Mouse (Mus musculus) common myeloid progenitor, adult 5-6 weeks (primary cell): ENCODE results near the gene Caprin1. TPM values are rescaled to one million over a fixed set of nuclear protein-coding genes. Genes with fewer than 3 reads are reported as not detected.

ENCODE experiments used
- ATAC-seq: replicated peaks from 2 replicates; pipeline ENCODE4 v1.8.0; 2016; ENCODE audit warnings: low read depth, mild to moderate bottlenecking, moderate TSS enrichment, inconsistent platforms; ENCODE audit not compliant: poor library complexity, severe bottlenecking
- total RNA-seq: library from RNA; stranded (forward); fragments of 200-1000, 187-1606 nt; gene quantifications from 2 replicates; pipeline ENCODE4 v1.2.3, GENCODE M21; 2017

Caprin1 gene
- total RNA-seq, result 522 and 606 TPM in 2 replicates

DNA sequence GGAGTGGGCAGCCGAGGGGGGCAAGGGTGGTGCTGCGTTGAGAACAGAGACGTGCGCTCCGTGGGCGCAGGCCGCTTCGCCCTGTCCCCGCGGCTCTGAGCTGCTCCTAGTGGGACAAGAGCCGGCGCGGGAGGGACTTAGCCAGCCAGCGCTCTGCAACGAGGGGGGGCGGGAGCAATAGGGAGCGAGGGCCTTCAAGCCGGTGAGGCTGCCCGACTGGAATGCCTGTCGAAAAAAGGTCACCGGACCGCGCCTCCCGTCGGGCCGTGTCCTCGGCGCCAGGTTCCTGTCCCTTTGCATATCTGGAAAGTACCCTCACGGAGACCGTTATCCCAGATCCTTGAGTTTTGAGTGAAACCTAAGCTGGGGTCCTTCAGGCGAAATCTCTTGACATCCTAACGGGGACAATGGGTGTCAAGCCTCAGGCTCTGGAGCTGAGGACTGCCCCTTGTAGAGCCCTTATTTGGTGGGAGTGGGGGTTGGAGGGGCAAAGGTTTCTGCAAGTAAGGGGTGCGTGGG is at the start of gene Caprin1:
Gene Caprin1 (minus strand): TSS at position 159 of the 519 bp plus-strand sequence.
- peak; percentile 79 for ATAC-seq

- no peak for ATAC-seq
Measured at GRCm38 (mm10) chr2:103846875-103847274, 49.4 kb upstream of the Caprin1 start.

DNA sequence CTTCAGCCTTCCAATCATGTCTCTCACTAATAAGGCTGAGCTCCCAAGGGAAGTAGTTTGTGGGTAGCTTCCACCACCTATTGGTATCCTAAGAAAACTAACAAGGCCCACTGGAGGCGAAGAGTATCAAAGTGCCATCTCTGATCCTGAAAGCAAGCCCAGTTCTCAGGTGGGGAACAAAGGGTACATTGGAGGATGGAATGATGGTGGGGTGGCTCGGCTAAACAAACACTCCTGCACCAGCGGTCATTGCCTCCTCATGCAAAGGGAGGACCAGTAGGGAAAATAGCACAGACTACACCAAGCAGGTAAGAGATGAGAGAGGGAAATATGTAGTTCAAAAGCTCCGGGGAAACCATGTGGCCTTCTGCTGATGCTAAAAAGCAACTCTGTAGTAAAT is 48.8 kb upstream of the Caprin1 start:
- ATAC-seq, result no peak

DNA sequence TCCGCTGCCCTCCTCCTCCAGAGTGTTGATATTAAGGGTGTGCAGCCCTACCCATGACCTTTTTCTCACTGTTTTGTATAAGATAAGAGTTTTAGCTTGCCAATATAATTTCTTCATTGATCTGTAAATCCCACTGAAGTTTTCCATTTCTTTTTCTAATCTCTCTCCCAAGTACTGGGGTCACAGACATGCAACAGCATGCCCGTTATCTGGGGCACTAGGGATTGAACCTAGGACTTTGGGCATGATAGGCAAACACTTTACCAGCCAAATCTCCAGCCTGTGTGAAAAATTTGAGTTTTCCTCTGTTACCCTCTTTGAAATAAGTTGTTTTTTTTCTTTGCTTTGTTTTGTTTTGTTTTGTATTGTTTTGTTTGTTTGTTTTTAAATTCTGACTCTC is 46.6 kb upstream of the Caprin1 start:
- ATAC-seq, result no peak

DNA sequence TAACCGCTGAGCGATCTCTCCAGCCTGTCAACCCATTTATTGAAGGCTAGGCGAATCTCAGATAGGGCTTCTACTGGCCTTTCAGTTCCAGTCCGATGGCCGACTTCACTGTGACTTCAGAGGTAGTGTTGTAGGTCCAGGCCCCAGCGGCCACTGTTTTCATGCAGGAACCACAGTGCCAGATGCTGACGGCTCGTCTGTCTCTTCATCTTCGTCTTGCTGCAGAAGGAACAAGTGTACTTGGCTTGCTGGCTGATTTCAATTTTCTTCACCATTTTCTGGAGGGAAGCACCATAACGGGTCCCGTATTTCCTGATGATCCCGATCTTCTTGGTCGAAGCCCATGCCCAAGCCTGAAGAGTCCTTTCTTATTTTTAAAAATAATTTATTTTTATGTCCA is 45.9 kb upstream of the Caprin1 start:
- ATAC-seq, result no peak

- peak; percentile 98 for ATAC-seq
Measured at GRCm38 (mm10) chr2:103842299-103842698, 44.9 kb upstream of the Caprin1 start.

- ATAC-seq, result no peak
Measured at GRCm38 (mm10) chr2:103838483-103838882, 41.0 kb upstream of the Caprin1 start.

DNA sequence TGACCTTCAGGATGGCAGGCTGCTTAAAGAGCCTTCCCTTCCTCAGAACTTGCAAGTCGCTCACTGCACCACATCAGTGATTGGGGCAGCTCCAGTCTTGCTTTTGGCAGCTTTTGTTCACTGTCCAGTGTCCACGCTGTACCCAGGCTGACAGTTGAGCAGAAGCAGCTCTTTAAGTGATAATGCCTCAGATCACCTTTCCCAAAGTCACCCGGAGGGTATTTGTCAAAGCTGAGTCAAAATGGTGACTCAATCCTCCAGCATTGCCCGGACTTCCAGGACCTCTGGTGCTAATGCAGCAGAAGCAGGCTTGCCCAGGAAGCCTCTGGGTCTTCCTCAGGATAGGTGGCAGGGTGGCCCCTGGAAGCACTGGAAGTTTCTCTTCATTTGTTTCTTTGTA is 39.7 kb upstream of the Caprin1 start:
- ATAC-seq, result no peak

DNA sequence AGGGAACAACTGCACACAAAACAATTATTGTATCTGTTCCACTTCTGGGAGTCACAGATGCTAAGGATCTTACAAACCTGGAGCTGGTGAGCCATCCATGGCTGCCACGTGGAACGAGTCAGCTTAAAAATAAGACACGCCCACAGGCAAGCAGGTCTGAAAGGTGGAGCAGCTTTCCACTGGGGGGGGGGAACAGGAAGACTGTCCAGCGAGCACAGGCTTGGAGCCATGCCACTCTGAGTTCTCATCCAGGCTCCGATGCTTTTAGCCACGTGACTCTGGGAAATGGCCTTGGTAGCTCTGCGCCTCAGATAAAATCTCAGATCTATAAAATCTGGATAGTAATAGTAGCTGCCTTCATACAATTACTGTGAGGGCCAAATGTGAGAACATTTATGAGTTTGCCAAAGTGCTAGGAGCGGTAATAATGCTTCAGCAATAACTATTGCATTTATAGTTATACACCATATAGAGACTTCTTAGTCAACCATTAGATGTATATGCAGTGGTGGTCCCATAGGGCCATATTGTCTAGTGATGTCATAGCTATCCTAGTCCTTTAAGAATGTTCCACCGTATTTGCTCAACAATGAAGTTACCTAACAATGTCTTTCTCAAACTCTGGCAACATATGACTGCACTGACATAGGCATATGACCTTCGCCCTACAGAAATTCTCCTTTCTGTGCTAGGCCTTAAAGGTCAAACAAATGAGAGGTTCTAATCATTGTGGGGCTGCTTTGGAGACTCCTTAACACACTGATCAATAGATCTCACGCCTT is 38.4 kb upstream of the Caprin1 start:
- no peak for ATAC-seq

DNA sequence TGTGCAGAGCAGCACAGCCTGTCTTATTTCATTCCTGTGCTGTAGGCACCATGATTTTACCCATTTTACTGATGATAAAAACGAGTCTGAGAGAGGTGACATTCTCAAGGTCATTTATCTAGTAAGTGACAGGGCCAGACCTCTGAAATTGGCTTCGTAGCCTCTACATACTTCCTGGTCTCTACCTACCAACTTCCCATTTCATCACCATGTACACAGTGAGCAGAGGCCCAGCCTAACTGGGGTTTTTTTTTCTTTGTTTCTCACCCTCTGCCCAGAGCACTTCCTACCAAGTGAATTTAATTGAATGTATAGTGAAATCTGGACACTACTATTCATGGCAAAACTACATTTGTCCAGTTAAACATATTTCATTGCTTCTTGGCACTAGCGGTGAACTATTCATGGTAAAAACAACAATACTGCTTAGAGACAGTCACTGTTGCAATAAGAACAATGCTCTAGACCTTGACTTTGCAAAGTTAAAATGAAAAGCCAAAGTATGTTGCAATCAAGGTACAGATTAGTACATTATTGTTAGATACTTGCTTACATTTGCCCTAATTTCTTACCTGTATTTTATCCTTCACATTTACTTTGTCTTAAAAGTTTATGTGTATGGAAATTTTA is 36.5 kb upstream of the Caprin1 start:
- peak; percentile 45; the same call in 1 of the 2 replicates for ATAC-seq

DNA sequence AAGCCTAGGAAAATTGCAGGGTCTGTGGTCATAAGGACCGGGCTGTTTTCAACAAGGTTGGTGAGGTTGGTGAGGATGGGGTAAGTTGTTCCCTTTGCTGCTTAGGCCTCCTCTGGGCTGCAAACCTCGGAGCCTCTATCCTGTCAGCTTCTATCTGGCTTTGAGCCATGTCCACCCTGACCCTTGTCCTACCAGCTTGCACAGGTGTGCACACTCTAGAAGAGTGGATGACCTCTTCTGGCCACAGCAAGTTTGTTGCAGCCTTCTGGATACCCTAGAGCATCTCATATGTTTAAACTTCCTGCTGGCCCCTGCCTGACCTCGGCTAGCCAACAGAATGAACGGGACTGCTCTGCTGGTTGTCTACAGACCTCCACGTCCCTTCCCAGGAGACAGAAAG is 35.5 kb upstream of the Caprin1 start:
- no peak for ATAC-seq

- ATAC-seq, result no peak
Measured at GRCm38 (mm10) chr2:103828900-103829299, 31.5 kb upstream of the Caprin1 start.

GRCm38 (mm10) chr2:103824916-103825315 is 27.5 kb upstream of the Caprin1 start:
- ATAC-seq, result no peak

- ATAC-seq, result 0 out of 2 replicates have a peak, but pooled peaks have one; percentile 39
Measured at GRCm38 (mm10) chr2:103822560-103822959, 25.1 kb upstream of the Caprin1 start.

DNA sequence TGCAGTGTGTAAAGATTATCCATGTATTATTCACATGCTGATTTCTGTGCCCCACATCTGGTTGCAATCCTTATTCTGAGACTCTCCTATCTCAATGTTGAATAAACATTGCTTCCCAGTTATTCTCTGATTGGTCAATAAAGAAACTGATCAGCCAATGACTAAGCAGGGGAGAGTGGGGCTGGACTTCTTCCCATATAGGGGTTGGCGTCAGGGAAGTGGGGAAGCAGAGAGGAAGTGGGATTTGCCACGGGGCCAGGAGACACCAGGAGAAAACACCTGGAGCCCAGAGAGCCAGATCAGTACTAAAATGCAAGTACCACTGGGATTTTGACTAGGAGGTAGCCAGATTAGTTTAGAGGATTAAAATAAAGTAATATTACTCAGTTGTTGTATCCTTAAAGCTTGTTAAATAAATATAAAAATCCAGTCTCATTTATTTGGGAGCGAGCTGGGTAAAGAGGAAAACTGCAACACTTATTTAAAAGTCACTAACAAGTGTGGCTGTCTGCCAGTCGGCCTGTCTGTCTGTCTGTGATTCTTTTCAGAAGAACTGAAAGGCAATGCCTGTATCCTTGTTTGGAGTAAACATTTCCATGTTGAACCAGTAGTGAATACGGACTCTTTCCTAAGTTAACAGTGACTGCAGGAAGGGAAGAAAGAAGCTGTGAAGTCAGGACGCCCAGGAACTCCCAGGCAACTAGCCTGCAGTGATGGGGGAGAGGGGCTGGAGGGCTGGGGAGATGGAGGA is 19.9 kb upstream of the Caprin1 start:
- no peak for ATAC-seq

DNA sequence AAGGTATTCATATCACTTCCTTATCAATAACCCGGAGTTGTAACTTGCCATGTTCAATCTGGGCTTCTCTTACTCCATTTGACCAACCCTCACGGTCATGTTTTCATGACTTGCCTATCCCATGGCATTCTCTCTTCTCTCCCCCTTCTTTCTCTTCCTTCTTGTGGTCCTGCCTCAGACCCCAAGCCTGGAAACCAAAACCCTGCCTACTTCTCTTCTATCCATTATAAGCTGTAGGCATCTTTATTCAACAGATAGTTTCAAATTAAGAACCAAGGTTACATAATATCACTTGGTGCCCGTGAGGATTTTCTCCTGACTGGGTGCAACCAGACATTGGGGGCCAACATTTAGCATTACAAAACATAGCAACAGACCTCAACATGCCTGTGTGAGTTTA is 18.5 kb upstream of the Caprin1 start:
- 0 out of 2 replicates have a peak, but pooled peaks have one; percentile 56 for ATAC-seq

GRCm38 (mm10) chr2:103811465-103812191 is 14.2 kb upstream of the Caprin1 start:
- no peak for ATAC-seq

DNA sequence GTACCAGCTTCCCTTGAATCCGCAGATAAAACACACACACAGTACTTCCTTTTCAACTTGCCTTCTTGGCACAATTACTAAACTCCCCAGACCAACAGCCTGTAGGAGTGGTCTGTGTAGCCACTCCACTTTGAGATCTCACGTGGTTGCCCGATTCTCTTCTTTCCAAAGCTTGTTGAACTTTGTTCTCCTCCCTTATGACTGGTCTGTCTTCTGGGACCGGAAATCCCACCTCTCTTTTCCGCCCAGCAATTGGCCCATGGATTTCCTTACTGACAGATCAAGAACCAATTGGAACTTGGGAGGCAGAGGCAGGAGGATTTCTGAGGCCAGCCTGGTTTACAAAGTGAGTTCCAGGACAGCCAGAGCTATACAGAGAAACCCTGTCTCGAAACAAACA is 13.0 kb upstream of the Caprin1 start:
- peak; percentile 50 for ATAC-seq

DNA sequence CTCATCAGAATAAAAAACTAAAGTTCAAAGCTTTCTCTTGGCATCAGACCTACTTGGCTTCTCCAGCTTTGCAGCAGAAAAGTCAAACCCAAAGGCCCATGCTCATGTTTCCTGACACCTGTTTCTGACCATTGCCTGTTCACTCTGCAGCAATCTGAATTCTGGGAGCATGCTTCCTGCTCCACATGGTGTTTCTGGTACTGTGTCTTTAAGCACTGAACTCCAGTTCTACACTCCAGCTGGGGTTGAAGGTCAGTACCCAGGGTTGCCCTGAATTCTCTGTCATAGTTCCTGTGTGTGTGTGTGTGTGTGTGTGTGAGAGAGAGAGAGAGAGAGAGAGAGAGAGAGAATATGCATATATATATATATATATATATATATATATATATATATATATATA is 11.0 kb upstream of the Caprin1 start:
- no peak for ATAC-seq
